Mouse (Mus musculus) lung, embryonic 15.5 days (tissue): ENCODE measurements around the gene Thg1l. TPM values are rescaled to one million over a fixed set of nuclear protein-coding genes. Genes with fewer than 3 reads are reported as not detected.

ENCODE experiments used
- ATAC-seq: fragments of 200-750 bp; cut with Nextera tagmentation; 2 replicates; pipeline ENCODE4 v1.8.0; 2017; ENCODE audit warnings: moderate number of reproducible peaks, borderline replicate concordance; ENCODE audit not compliant: low FRiP score, low TSS enrichment; ENCODE audit errors: extremely low read depth
- H3K27ac ChIP-seq: fragments of 300-500 bp; sonication (generic); 2 replicates; pipeline ENCODE4 v1.5.1; 2015; ENCODE audit warnings: moderate library complexity, mild to moderate bottlenecking, inconsistent platforms
- H3K27me3 ChIP-seq: fragments of 300-500 bp; sonication (generic); 2 replicates; pipeline ENCODE4 v1.6.1; 2015; ENCODE audit warnings: inconsistent platforms
- H3K36me3 ChIP-seq: fragments of 300-500 bp; sonication (generic); 2 replicates; pipeline ENCODE4 v1.6.1; 2015; ENCODE audit warnings: inconsistent platforms
- H3K4me1 ChIP-seq: fragments of 300-500 bp; sonication (generic); 2 replicates; pipeline ENCODE4 v1.6.1; 2015; ENCODE audit warnings: inconsistent platforms
- H3K4me2 ChIP-seq: fragments of 300-500 bp; sonication (generic); 2 replicates; pipeline ENCODE4 v1.6.1; 2015; ENCODE audit warnings: inconsistent platforms, mild to moderate bottlenecking, moderate library complexity
- H3K4me3 ChIP-seq: fragments of 300-500 bp; sonication (generic); 2 replicates; pipeline ENCODE4 v1.5.1; 2015; ENCODE audit warnings: mild to moderate bottlenecking, inconsistent platforms
- H3K9ac ChIP-seq: fragments of 300-500 bp; sonication (generic); 2 replicates; pipeline ENCODE4 v1.6.1; 2015; ENCODE audit warnings: inconsistent platforms
- H3K9me3 ChIP-seq: fragments of 300-500 bp; sonication (generic); 2 replicates; pipeline ENCODE4 v1.6.1; 2016; ENCODE audit warnings: inconsistent platforms
- WGBS: fragments of 180-500 bp; shearing (Covaris S2); methylation state at CpG from one replicate; pipeline ENCODE4 v1.1.7; 2015; 5-methylcytosine and 5-hydroxymethylcytosine counted together
- polyA plus RNA-seq: library from polyadenylated mRNA; unstranded; fragments of >200 nt; fragmentation: Nextera tagmentation; extraction: Ambion mirVana; gene quantifications from 2 replicates; pipeline ENCODE4 v1.2.1, GENCODE M21; 2015

Gene Thg1l
- polyA plus RNA-seq, 1 experiment from 2014 or later, result 12.9 TPM

GRCm38 (mm10) chr11:45897392-45897791 lies 57.9 kb downstream of the Thg1l start:
- no peak overlapping the region for H3K9ac ChIP-seq
- no peaks in the 10 kb centered on the region for H3K27me3 ChIP-seq
- no peak overlapping the region for H3K4me3 ChIP-seq
- 79% methylated on average over 2 of the region's 2 CpGs for WGBS
- H3K9me3 ChIP-seq, result no peaks in the 10 kb centered on the region
- no peaks in the 10 kb centered on the region for H3K4me1 ChIP-seq
- H3K36me3 ChIP-seq, result peaks cover 65% of the 10 kb centered on the region
- ATAC-seq, result no peak
- H3K4me2 ChIP-seq, result no peak overlapping the region
- H3K27ac ChIP-seq, result no peak overlapping the region

Other genes starting within 250 kb of the Thg1l start
- gene Clint1, start 103.4 kb downstream of the Thg1l start, polyA plus RNA-seq, result 72.1 and 76.4 TPM in 2 replicates
- 6.3 and 6.8 TPM in 2 replicates for gene Lsm11, start 10.6 kb downstream of the Thg1l start, polyA plus RNA-seq
- 0.12 and 0.20 TPM in 2 replicates for gene Sox30, start 24.8 kb upstream of the Thg1l start, polyA plus RNA-seq
- gene Gm12166, start 96.8 kb upstream of the Thg1l start, polyA plus RNA-seq, result 4.5 and 4.7 TPM in 2 replicates
- gene Adam19, start 100.5 kb upstream of the Thg1l start, polyA plus RNA-seq, result 22.5 and 23.4 TPM in 2 replicates
- gene Nipal4, start 211.0 kb upstream of the Thg1l start, polyA plus RNA-seq, result 1.6 and 1.7 TPM in 2 replicates